Mouse (Mus musculus): ENCODE measurements around the gene Tbc1d2. TPM values are rescaled to one million over a fixed set of nuclear protein-coding genes. Genes with fewer than 3 reads are reported as not detected.

Tbc1d2 gene
- total and polyA plus RNA-seq, 2 experiments from 2014 or later, result 1.0 to 3.2 TPM

DNA sequence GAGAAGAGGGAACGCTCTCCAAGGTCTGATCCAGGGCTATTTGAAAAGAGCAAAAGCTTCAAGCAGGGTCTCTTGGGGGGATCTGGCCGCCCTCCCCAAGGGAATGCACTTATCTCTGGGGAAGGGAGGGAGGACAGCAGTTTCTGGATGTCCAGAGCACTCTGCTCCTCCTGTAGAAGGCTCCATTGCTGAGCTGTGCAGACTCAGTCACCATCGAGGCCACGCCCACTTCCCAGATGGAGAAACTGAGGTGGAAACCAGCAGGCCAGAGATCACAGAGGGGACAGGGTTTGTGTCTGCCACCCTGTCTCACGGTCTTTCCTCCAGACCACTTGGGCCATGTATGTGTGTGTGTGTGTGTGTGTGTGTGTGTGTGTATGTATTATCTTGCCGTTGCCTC, 51.0 kb downstream of the Tbc1d2 start:
- Histone ChIP-seq H3K27ac (no peak overlapping the region), H3K9me3 (ENCODE audit: low read length) (no peaks in the 10 kb centered on the region), H3K4me3 (ENCODE audit: low read length) (no peak overlapping the region), H3K4me1 (ENCODE audit: insufficient read depth, low read length) (no peaks in the 10 kb centered on the region), H3K27me3 (ENCODE audit: insufficient read depth, low read length) (no peaks in the 10 kb centered on the region), H3K4me2 (ENCODE audit: low read depth, low read length) (no peak overlapping the region), H3K36me3 (ENCODE audit: insufficient read depth, low read length) (no peaks in the 10 kb centered on the region), H3K9ac (replicated peaks; ENCODE audit: low read length) (no peak overlapping the region)
- TF ChIP-seq CTCF (IDR thresholded peaks at IDR 0.05; ENCODE audit: low read depth), result no peak
- ATAC-seq (no peak), DNase-seq (ENCODE audit: low spot score) (no peak)
- 82% methylated on average over 6 of the region's 6 CpGs for WGBS

DNA sequence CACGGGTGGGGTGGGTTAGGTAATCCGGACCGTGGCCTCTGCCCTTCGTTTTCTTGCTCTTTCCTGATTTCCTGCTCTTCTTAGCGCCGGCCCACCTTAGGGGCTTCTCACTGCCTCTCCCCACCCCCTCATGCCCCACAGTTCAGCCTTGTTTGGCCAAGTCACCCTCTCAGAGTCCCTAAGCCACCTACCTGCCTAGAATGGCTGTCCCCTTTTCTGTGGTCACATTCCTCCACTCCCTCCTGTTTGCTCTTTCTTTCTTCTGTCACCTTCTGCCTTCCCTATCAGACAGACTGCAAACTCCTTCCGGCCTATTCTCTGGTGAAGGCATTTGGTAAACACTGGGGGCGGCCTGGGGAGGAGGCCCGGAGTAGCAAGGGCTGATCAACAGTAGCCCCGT, 51.9 kb downstream of the Tbc1d2 start:
- Histone ChIP-seq H3K27me3 (ENCODE audit: insufficient read depth, low read length) (no peaks in the 10 kb centered on the region), H3K4me2 (ENCODE audit: low read depth, low read length) (no peak overlapping the region), H3K9ac (replicated peaks; ENCODE audit: low read length) (no peak overlapping the region), H3K9me3 (ENCODE audit: low read length) (no peaks in the 10 kb centered on the region), H3K4me3 (ENCODE audit: low read length) (no peak overlapping the region), H3K36me3 (ENCODE audit: insufficient read depth, low read length) (no peaks in the 10 kb centered on the region), H3K4me1 (ENCODE audit: insufficient read depth, low read length) (no peaks in the 10 kb centered on the region), H3K27ac (no peak overlapping the region)
- no peak for TF ChIP-seq CTCF (IDR thresholded peaks at IDR 0.05; ENCODE audit: low read depth)
- WGBS, result 82% methylated on average over 10 of the region's 10 CpGs
- no peak for ATAC-seq
- no peak for DNase-seq (ENCODE audit: low spot score)

GRCm38 (mm10) chr4:46597286-46597961, 52.6 kb downstream of the Tbc1d2 start:
- H3K9me3 ChIP-seq (ENCODE audit: low read length), result no peaks in the 10 kb centered on the region
- ATAC-seq (no peak), DNase-seq (ENCODE audit: low spot score) (no peak)
- H3K9ac ChIP-seq (replicated peaks; ENCODE audit: low read length), result no peak overlapping the region
- H3K36me3 ChIP-seq (ENCODE audit: insufficient read depth, low read length), result no peaks in the 10 kb centered on the region
- H3K4me2 ChIP-seq (ENCODE audit: low read depth, low read length), result no peak overlapping the region
- H3K4me3 ChIP-seq (ENCODE audit: low read length), result no peak overlapping the region
- H3K4me1 ChIP-seq (ENCODE audit: insufficient read depth, low read length), result no peaks in the 10 kb centered on the region
- no peak overlapping the region for H3K27ac ChIP-seq
- 69% methylated on average over 11 of the region's 11 CpGs for WGBS
- H3K27me3 ChIP-seq (ENCODE audit: insufficient read depth, low read length), result no peaks in the 10 kb centered on the region
- TF ChIP-seq CTCF (IDR thresholded peaks at IDR 0.05; ENCODE audit: low read depth), result no peak

GRCm38 (mm10) chr4:46596398-46596797, 53.6 kb downstream of the Tbc1d2 start:
- Histone ChIP-seq H3K36me3 (ENCODE audit: insufficient read depth, low read length) (no peaks in the 10 kb centered on the region), H3K9me3 (ENCODE audit: low read length) (no peaks in the 10 kb centered on the region), H3K4me2 (ENCODE audit: low read depth, low read length) (no peak overlapping the region), H3K9ac (replicated peaks; ENCODE audit: low read length) (no peak overlapping the region), H3K4me1 (ENCODE audit: insufficient read depth, low read length) (no peaks in the 10 kb centered on the region), H3K27me3 (ENCODE audit: insufficient read depth, low read length) (no peaks in the 10 kb centered on the region), H3K4me3 (ENCODE audit: low read length) (no peak overlapping the region), H3K27ac (no peak overlapping the region)
- no peak for ATAC-seq
- WGBS, result 69% methylated on average over 6 of the region's 6 CpGs
- no peak for TF ChIP-seq CTCF (IDR thresholded peaks at IDR 0.05; ENCODE audit: low read depth)
- DNase-seq (ENCODE audit: low spot score), result no peak

GRCm38 (mm10) chr4:46594131-46594530, 55.9 kb downstream of the Tbc1d2 start:
- no peak for TF ChIP-seq CTCF (IDR thresholded peaks at IDR 0.05; ENCODE audit: low read depth)
- no peaks in the 10 kb centered on the region for H3K9me3 ChIP-seq (ENCODE audit: low read length)
- H3K36me3 ChIP-seq (ENCODE audit: insufficient read depth, low read length), result no peaks in the 10 kb centered on the region
- no peaks in the 10 kb centered on the region for H3K4me1 ChIP-seq (ENCODE audit: insufficient read depth, low read length)
- WGBS, result 93% methylated on average over 5 of the region's 5 CpGs
- no peak overlapping the region for H3K9ac ChIP-seq (replicated peaks; ENCODE audit: low read length)
- no peak overlapping the region for H3K4me2 ChIP-seq (ENCODE audit: low read depth, low read length)
- no peak for ATAC-seq
- DNase-seq (ENCODE audit: low spot score), result no peak
- H3K27me3 ChIP-seq (ENCODE audit: insufficient read depth, low read length), result no peaks in the 10 kb centered on the region
- no peak overlapping the region for H3K4me3 ChIP-seq (ENCODE audit: low read length)
- no peak overlapping the region for H3K27ac ChIP-seq

DNA sequence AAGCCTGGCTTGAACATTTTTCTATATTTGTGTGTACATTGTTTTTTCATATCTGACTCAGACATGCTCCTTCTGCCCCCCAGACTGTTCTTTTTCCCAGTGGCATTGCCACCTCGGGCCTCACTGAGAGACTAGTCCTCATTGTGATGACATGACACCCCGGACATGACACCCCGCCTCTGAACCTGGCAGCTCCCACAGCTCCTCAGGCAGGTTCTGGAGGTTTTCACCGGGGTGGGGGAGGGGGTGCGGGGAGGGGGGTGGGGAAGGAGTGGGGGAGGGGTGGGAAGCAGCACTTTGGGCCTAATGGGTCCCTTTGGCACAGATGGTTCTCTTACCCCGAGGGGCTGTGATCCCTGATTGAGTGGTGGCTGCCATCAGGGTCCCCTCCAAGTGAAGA, 56.5 kb downstream of the Tbc1d2 start:
- Histone ChIP-seq H3K9ac (replicated peaks; ENCODE audit: low read length) (no peak overlapping the region), H3K4me3 (ENCODE audit: low read length) (no peak overlapping the region), H3K27me3 (ENCODE audit: insufficient read depth, low read length) (no peaks in the 10 kb centered on the region), H3K36me3 (ENCODE audit: insufficient read depth, low read length) (no peaks in the 10 kb centered on the region), H3K27ac (no peak overlapping the region), H3K4me2 (ENCODE audit: low read depth, low read length) (no peak overlapping the region), H3K4me1 (ENCODE audit: insufficient read depth, low read length) (no peaks in the 10 kb centered on the region), H3K9me3 (ENCODE audit: low read length) (no peaks in the 10 kb centered on the region)
- DNase-seq (ENCODE audit: low spot score) (no peak), ATAC-seq (no peak)
- 49% methylated on average over 6 of the region's 6 CpGs for WGBS
- TF ChIP-seq CTCF (IDR thresholded peaks at IDR 0.05; ENCODE audit: low read depth), result no peak

- H3K4me2 ChIP-seq (ENCODE audit: low read depth, low read length), result no peak overlapping the region
- H3K9ac ChIP-seq (replicated peaks; ENCODE audit: low read length), result no peak overlapping the region
- TF ChIP-seq CTCF (IDR thresholded peaks at IDR 0.05; ENCODE audit: low read depth), result no peak
- DNase-seq (ENCODE audit: low spot score) (peak; percentile 32), ATAC-seq (peak; percentile 50; the same call in 1 of the 2 replicates)
- H3K9me3 ChIP-seq (ENCODE audit: low read length), result no peaks in the 10 kb centered on the region
- H3K4me3 ChIP-seq (ENCODE audit: low read length), result no peak overlapping the region
- H3K36me3 ChIP-seq (ENCODE audit: insufficient read depth, low read length), result no peaks in the 10 kb centered on the region
- no peaks in the 10 kb centered on the region for H3K27me3 ChIP-seq (ENCODE audit: insufficient read depth, low read length)
- H3K4me1 ChIP-seq (ENCODE audit: insufficient read depth, low read length), result no peaks in the 10 kb centered on the region
- 81% methylated on average over 9 of the region's 9 CpGs for WGBS
- no peak overlapping the region for H3K27ac ChIP-seq
Observed at GRCm38 (mm10) chr4:46591833-46592520, 58.0 kb downstream of the Tbc1d2 start.

Data from hindbrain, postnatal 0 days (tissue).